Mouse (Mus musculus) embryonic facial prominence, embryonic 13.5 days (tissue): ENCODE measurements at regions not wholly inside any gene's neighbourhood (a gene's known extent, or its start where the extent isn't known, plus 50 kb on each side); places are given as distances from the start of the nearest gene placed in this dataset.
A peak's percentile ranks its signal among the peaks of the same experiment; 100 is the strongest.

ENCODE experiments used
- ATAC-seq: fragments of 200-750 bp; cut with Nextera tagmentation; 2 replicates; pipeline ENCODE4 v1.8.0; 2017; ENCODE audit warnings: low read depth; ENCODE audit not compliant: insufficient number of reproducible peaks, insufficient read depth, low FRiP score, low TSS enrichment
- H3K27ac ChIP-seq: fragments of 300-500 bp; sonication (generic); 2 replicates; pipeline ENCODE4 v1.5.1; 2015; ENCODE audit warnings: moderate library complexity, mild to moderate bottlenecking, inconsistent platforms
- H3K27me3 ChIP-seq: fragments of 300-500 bp; sonication (generic); 2 replicates; pipeline ENCODE4 v1.6.1; 2015; ENCODE audit warnings: mild to moderate bottlenecking, inconsistent platforms
- H3K36me3 ChIP-seq: fragments of 300-500 bp; sonication (generic); 2 replicates; pipeline ENCODE4 v1.6.1; 2015; ENCODE audit warnings: mild to moderate bottlenecking, inconsistent platforms
- H3K4me1 ChIP-seq: fragments of 300-500 bp; sonication (generic); 2 replicates; pipeline ENCODE4 v1.6.1; 2015; ENCODE audit warnings: inconsistent platforms
- H3K4me2 ChIP-seq: fragments of 300-500 bp; sonication (generic); 2 replicates; pipeline ENCODE4 v1.6.1; 2015; ENCODE audit warnings: moderate library complexity, mild to moderate bottlenecking, inconsistent platforms
- H3K4me3 ChIP-seq: fragments of 300-500 bp; sonication (generic); 2 replicates; pipeline ENCODE4 v1.5.1; 2015; ENCODE audit warnings: mild to moderate bottlenecking, inconsistent platforms
- H3K9ac ChIP-seq: fragments of 300-500 bp; sonication (generic); 2 replicates; pipeline ENCODE4 v1.6.1; 2015; ENCODE audit warnings: mild to moderate bottlenecking, inconsistent platforms
- H3K9me3 ChIP-seq: fragments of 300-500 bp; sonication (generic); 2 replicates; pipeline ENCODE4 v1.6.1; 2016; ENCODE audit warnings: inconsistent platforms
- WGBS: fragments of 180-500 bp; shearing (Covaris S2); methylation state at CpG from one replicate; pipeline ENCODE4 v1.1.7; 2015; ENCODE audit warnings: mixed read lengths; 5-methylcytosine and 5-hydroxymethylcytosine counted together

DNA sequence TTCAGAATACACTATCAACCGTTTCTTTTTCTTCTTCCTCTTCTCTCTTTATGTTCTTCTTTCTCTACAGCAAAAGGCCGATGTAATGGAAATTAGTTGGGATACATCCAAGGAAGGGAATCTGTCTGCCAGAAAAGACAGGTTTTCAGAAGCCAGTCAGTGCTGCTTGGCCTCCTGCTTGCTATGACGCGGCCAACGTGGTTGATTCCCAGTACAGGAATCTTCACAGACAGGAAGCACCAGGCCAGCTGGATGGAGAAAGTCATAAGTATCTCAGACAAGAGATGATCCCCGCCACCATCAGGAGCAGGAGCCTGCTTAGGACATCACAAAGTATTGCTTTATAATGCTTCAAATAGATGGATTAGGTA is 199.8 kb downstream of the Wdr11 start:
- ATAC-seq = no peak

DNA sequence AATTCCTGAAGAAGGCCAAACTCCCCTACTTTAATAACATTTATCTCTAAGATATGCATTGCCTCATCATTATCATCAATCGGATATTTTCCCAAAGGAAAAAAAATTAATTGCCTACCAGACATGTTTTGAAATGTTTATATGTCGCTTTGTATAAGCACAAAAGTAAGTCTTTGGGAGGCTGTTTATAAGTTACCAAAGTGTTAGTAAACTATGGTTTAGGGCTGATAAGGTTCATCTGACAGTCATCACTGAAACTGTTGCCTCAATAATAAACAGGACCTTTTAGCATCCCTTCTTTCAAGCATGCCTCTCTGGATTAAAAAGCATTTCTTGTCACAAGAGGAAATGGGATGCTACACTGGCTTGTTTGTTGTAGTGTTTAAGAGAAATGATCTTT is 202.1 kb downstream of the Wdr11 start:
- WGBS = 82% methylated on average over 2 of the region's 2 CpGs
- H3K9ac ChIP-seq = no peak overlapping the region
- no peak overlapping the region for H3K4me3 ChIP-seq
- H3K36me3 ChIP-seq = no peaks in the 10 kb centered on the region
- H3K4me2 ChIP-seq = no peak overlapping the region
- no peaks in the 10 kb centered on the region for H3K27me3 ChIP-seq
- no peak overlapping the region for H3K27ac ChIP-seq
- no peaks in the 10 kb centered on the region for H3K9me3 ChIP-seq
- no peak for ATAC-seq
- peaks cover 8% of the 10 kb centered on the region; the same call in 1 of the 2 replicates for H3K4me1 ChIP-seq

More for the DNA sequence above, 199.8 kb downstream of the Wdr11 start:
- Histone ChIP-seq H3K36me3 (no peaks in the 10 kb centered on the region), H3K4me3 (no peak overlapping the region), H3K27me3 (no peaks in the 10 kb centered on the region), H3K9ac (no peak overlapping the region), H3K9me3 (no peaks in the 10 kb centered on the region), H3K4me2 (no peak overlapping the region), H3K4me1 (peaks cover 8% of the 10 kb centered on the region; the same call in 1 of the 2 replicates), H3K27ac (no peak overlapping the region)
- WGBS = 88% methylated on average over 6 of the region's 6 CpGs

DNA sequence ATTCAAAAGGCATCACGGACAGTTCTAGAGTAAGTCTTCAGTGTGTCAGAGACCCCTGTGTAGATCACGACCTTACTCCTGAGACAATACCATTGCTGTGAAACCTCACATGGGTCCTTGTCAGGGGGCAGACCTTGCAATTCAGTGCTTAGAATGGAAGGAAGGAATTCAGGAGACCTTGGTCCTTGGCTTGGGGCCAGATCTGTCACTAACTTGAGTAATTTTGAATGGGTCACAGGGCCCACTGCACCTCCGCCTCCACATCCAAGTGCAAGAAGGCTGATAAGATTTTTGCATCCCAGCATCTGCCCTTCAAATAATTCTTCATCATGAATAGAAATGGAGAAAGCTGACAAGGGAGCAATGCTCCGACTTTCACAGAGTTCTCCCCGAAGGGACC is 202.6 kb downstream of the Wdr11 start:
- Histone ChIP-seq H3K9me3 (no peaks in the 10 kb centered on the region), H3K4me1 (peaks cover 8% of the 10 kb centered on the region; the same call in 1 of the 2 replicates), H3K36me3 (no peaks in the 10 kb centered on the region), H3K9ac (no peak overlapping the region), H3K27me3 (no peaks in the 10 kb centered on the region), H3K4me3 (no peak overlapping the region), H3K4me2 (no peak overlapping the region), H3K27ac (no peak overlapping the region)
- no peak for ATAC-seq
- 83% methylated on average over 5 of the region's 5 CpGs for WGBS

DNA sequence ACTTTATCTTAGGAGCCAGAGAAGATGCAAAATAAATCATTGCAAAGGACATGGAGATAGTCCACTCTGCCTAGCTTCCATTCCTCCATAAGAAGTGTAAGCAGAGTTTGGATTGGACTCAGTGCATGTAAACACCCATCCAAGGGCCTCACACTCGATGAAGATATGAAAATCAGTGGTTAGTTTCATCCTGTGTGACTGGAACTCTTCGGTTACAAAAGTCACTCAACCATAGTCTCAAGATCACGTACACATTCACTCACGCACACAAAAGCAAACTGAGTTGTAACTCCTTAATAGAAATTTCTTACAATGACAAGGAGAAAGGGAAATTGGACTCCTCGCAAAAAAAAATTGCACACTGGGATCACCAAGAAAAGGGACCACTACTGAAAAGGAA is 206.9 kb downstream of the Wdr11 start:
- Histone ChIP-seq H3K36me3 (no peaks in the 10 kb centered on the region), H3K27ac (no peak overlapping the region), H3K27me3 (no peaks in the 10 kb centered on the region), H3K9me3 (no peaks in the 10 kb centered on the region), H3K4me1 (peaks cover 37% of the 10 kb centered on the region), H3K9ac (no peak overlapping the region), H3K4me2 (no peak overlapping the region), H3K4me3 (no peak overlapping the region)
- WGBS = 88% methylated on average over 5 of the region's 5 CpGs
- ATAC-seq = no peak

DNA sequence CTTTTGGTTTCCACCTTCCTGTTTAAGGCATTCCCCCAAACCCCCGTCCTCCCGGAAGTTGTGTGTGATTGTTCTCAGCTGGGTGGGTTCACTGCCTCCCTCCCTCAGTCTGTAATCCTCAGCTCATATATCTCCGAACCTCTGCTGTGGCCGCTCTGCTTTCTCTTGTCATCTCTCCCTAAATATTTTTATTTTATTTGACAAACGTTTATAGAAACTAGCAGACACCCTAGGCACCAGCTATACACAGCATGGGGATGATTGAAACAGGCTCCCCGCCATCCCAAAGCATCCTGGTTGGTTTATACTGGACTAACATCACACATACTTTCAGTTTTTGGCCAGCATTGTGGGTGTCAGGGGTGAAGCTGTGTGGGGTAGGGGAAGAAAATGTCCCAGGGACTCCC is 208.8 kb downstream of the Wdr11 start:
- 38% methylated on average over 6 of the region's 6 CpGs for WGBS

DNA sequence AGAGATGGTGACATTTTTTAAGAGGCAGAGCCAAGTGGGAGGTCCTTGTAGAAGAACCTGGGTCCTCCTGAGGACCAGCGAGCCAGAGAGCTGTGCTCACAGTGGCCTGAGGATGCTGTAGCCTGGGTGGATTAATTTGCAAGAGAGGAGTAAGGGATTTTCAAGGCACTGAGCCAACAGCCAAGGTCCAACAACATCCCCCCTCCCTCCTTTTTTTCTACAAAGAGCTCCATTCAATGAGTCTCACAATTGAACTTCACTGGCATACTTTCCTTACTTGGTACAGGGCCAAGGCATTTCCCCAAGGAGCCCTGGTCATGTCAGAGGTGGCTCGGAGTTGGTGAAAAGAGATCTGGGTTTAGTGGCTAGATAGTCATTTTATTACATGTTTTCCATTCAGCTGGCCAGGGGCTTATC is 209.8 kb downstream of the Wdr11 start:
- Histone ChIP-seq H3K9ac (no peak overlapping the region), H3K27ac (peak overlapping the region; percentile 71), H3K27me3 (no peaks in the 10 kb centered on the region), H3K9me3 (no peaks in the 10 kb centered on the region), H3K4me1 (peaks cover 43% of the 10 kb centered on the region), H3K4me2 (no peak overlapping the region), H3K4me3 (no peak overlapping the region), H3K36me3 (no peaks in the 10 kb centered on the region)
- WGBS = 41% methylated on average over 2 of the region's 2 CpGs
- ATAC-seq = no peak

More for the DNA sequence above, 208.8 kb downstream of the Wdr11 start:
- no peak for ATAC-seq
- Histone ChIP-seq H3K4me1 (peaks cover 39% of the 10 kb centered on the region), H3K27me3 (no peaks in the 10 kb centered on the region), H3K36me3 (no peaks in the 10 kb centered on the region), H3K27ac (no peak overlapping the region), H3K4me2 (no peak overlapping the region), H3K9ac (no peak overlapping the region), H3K4me3 (no peak overlapping the region), H3K9me3 (no peaks in the 10 kb centered on the region)

DNA sequence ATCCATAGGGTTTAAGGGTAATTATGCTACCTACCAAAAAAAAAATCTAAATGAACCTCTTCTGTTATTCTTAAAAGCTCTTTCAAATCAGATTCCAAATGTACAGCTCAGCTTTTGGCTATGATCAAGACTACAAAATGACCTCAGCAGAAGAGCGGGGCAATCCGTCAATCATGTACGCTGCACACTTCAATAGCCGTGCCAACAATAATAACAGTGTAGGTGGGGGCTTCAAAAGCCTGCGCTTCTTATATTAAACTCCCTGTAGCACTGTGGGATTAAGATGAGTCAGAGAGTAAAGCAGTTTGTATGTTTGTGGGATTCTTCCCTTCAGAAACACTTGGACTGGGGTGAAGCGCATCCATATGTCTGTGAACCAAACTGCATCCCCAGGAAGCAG is 210.5 kb downstream of the Wdr11 start:
- Histone ChIP-seq H3K36me3 (no peaks in the 10 kb centered on the region), H3K9me3 (no peaks in the 10 kb centered on the region), H3K27ac (peak overlapping the region; percentile 71), H3K4me1 (peaks cover 43% of the 10 kb centered on the region), H3K9ac (no peak overlapping the region), H3K4me2 (no peak overlapping the region), H3K4me3 (no peak overlapping the region), H3K27me3 (no peaks in the 10 kb centered on the region)
- WGBS = 60% methylated on average over 6 of the region's 6 CpGs
- no peak for ATAC-seq

DNA sequence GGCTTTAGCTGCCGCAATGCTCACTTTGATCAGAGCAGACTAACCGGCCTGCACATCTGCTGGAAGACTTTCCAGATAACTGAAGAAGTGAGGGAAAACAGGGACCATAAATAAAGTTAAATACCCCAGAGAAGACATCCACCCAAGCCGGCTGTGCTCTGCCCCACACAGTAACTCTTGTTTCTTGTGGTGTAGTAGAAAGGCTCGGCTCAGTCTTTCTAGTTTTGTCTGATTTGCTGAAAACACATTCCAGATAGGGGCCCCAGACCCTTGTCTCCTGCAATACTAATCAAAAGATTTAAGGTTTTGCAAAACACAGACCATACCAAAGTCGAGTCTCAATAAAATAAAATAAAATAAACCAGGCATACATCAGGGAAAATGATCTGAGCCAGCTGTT is 213.7 kb downstream of the Wdr11 start:
- 45% methylated on average over 5 of the region's 5 CpGs for WGBS

DNA sequence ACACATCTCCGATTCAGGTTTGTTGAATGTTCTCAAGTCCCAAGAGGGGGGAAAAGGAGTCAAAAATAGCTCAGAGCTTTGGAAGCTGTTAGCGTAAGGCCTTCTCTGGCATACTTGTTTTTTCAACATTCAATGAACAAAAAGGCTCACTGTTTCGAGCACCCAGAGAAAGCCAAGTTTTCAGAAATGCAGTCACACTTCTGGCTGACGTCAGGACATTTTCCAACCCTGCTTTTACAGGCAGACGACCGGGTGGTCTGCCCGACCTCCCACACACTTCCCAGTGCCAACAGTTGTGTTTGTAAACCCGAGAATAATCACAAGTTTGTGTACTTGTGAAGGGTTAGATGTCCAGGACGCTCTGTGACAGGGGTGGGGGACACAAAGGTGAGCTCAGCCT is 218.5 kb downstream of the Wdr11 start:
- ATAC-seq = no peak
- Histone ChIP-seq H3K4me2 (no peak overlapping the region), H3K27ac (peak overlapping the region; percentile 49), H3K27me3 (no peaks in the 10 kb centered on the region), H3K9me3 (no peaks in the 10 kb centered on the region), H3K36me3 (no peaks in the 10 kb centered on the region), H3K9ac (no peak overlapping the region), H3K4me1 (peaks cover 19% of the 10 kb centered on the region; the same call in 1 of the 2 replicates), H3K4me3 (no peak overlapping the region)
- 50% methylated on average over 9 of the region's 9 CpGs for WGBS

More for the DNA sequence above, 213.7 kb downstream of the Wdr11 start:
- H3K36me3 ChIP-seq = no peaks in the 10 kb centered on the region
- no peaks in the 10 kb centered on the region for H3K9me3 ChIP-seq
- no peak overlapping the region for H3K4me3 ChIP-seq
- ATAC-seq = no peak
- H3K9ac ChIP-seq = no peak overlapping the region
- H3K4me1 ChIP-seq = peaks cover 48% of the 10 kb centered on the region
- H3K4me2 ChIP-seq = no peak overlapping the region
- H3K27me3 ChIP-seq = no peaks in the 10 kb centered on the region
- peak overlapping the region; percentile 40; the same call in 1 of the 2 replicates for H3K27ac ChIP-seq

DNA sequence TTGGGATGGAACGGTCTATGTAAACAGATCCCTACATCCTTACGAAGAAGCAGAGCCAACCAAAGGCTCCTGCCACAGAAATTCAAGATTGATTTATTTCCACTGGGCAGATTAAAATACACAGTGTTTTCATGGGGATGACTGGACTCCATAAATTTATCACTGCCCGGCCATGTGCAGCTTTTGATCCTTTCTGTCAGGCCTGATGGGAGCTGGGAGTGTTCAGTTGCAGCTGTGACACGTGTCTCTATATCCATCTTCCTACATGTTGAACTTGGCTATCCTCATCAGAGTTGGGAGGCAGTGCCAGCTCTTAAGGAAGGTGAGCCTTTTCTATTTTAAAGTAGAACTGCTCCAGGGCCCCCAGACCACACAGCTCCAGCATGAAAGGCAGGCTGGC is 218.9 kb downstream of the Wdr11 start:
- WGBS = 65% methylated on average over 4 of the region's 4 CpGs

DNA sequence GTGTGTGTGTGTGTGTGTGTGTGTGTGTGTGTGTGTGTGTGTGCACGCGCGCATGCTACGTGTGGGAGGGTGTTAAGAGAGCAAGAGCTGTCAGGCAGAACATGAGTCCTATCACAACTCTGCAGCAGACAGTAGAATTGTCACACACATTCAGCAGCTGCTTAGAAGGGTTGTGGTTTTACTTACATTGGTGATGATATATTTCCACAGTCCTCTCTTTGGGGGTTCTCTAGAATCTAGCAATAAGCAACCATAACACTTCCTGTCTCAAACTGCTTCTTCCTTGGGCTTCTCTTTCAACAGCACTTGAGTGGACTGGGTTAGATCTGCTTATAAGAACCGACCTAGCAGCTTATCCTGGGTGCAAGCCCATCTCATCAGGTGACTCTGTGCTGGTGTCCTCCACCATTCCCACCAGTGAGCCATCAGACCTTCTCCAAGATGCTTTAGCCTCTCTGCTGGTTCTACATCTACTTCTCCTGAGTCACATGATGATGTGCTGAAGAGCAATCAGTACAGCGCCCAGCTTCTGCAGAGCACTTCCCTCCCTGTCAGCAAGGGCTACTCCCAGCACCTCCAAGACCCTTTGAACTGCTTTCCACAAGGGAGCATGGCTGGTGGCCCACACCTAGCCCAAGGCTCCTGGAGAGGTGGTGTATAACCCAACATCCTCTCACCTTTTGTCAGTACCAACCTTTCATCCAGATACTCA is 222.6 kb downstream of the Wdr11 start:
- no peak overlapping the region for H3K9ac ChIP-seq
- 81% methylated on average over 6 of the region's 6 CpGs for WGBS
- H3K4me3 ChIP-seq = no peak overlapping the region
- H3K36me3 ChIP-seq = no peaks in the 10 kb centered on the region
- H3K27ac ChIP-seq = no peak overlapping the region
- H3K27me3 ChIP-seq = no peaks in the 10 kb centered on the region
- H3K9me3 ChIP-seq = no peaks in the 10 kb centered on the region
- no peak for ATAC-seq
- peaks cover 12% of the 10 kb centered on the region; the same call in 1 of the 2 replicates for H3K4me1 ChIP-seq
- H3K4me2 ChIP-seq = no peak overlapping the region

More for the DNA sequence above, 218.9 kb downstream of the Wdr11 start:
- peaks cover 16% of the 10 kb centered on the region; the same call in 1 of the 2 replicates for H3K4me1 ChIP-seq
- no peak overlapping the region for H3K9ac ChIP-seq
- H3K4me2 ChIP-seq = no peak overlapping the region
- no peaks in the 10 kb centered on the region for H3K9me3 ChIP-seq
- no peak for ATAC-seq
- H3K36me3 ChIP-seq = no peaks in the 10 kb centered on the region
- H3K27ac ChIP-seq = peak overlapping the region; percentile 49
- no peak overlapping the region for H3K4me3 ChIP-seq
- H3K27me3 ChIP-seq = no peaks in the 10 kb centered on the region

DNA sequence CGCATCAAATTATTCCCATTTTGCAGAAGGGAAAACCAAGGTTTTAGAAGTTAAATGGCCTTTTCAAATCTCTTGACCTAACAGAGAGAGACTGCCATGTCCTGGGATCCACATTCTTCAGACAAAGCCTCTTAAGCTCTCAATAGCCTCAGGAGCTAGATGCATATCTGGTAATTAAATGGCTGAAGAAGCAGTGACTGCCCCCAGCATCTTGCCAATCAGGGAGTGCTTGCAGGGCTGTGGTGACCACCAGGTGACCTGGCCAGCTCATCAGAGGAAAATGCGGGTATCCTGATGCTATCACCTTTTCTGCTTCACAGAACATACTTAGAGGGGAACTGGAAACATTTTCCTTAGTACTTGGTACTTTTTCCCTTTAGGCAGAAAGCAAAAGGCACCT is 227.2 kb downstream of the Wdr11 start:
- H3K4me3 ChIP-seq = no peak overlapping the region
- no peak overlapping the region for H3K4me2 ChIP-seq
- H3K27ac ChIP-seq = no peak overlapping the region
- no peak for ATAC-seq
- no peaks in the 10 kb centered on the region for H3K4me1 ChIP-seq
- no peaks in the 10 kb centered on the region for H3K27me3 ChIP-seq
- H3K9me3 ChIP-seq = no peaks in the 10 kb centered on the region
- no peak overlapping the region for H3K9ac ChIP-seq
- WGBS = 82% methylated on average over 2 of the region's 2 CpGs
- no peaks in the 10 kb centered on the region for H3K36me3 ChIP-seq
